Mouse (Mus musculus) liver, embryonic 14 days (tissue): ENCODE results near the gene Gm20873. TPM values are rescaled to one million over a fixed set of nuclear protein-coding genes. Genes with fewer than 3 reads are reported as not detected.

Experiments used
- polyA plus RNA-seq: library from polyadenylated mRNA; depleted of rRNA; stranded (reverse); fragments of >200 nt; gene quantifications from 2 replicates; pipeline ENCODE4 v1.2.3, GENCODE M21; 2012; rRNA removed

The Gm20873 gene
- polyA plus RNA-seq = not detected in 2 replicates

DNA sequence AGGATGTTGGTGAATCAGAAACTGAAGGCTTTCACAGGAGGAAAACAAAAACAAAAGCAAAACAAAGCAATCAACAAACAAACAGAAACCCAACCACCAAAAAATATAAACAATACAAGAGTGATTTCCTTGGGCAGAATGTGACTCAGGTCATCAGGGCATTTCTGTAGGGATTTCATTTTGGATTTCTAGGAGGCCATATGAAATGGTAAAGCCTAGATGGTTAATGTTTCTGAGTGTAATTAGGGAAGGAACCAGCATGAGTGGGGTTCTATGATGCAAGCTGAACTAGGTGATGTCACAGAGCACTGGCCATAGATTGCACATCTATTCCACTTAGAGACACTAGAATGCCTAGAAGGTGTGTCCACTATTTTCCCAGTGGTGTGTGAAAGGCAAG lies at the start of gene Gm20873:
TSS of gene Gm20873 (plus strand) at position 301 of the 400 bp plus-strand sequence.

GRCm38 (mm10) chrY:6237895-6238294 lies 29.0 kb upstream of the Gm20873 start, which contains the start of gene Gm21746:
Gm21746 (minus strand) TSS chrY:6237995.

Other genes starting within 250 kb of the Gm20873 start
- not detected in 2 replicates for gene Gm21746, start 29.1 kb upstream of the Gm20873 start, polyA plus RNA-seq